Mouse (Mus musculus) kidney, postnatal 25 days (tissue): ENCODE measurements around the gene Iffo2.

Source experiments
- DNase-seq, 2 experiments: peaks; one replicate each; pipeline ENCODE4 v3.0.0; 2021; ENCODE audit warnings: mixed read lengths in 2 of 2

The Iffo2 gene

GRCm38 (mm10) chr4:139582903-139583302, 52.6 kb downstream of the Iffo2 start:
- no peak for DNase-seq

GRCm38 (mm10) chr4:139583629-139584245, 53.4 kb downstream of the Iffo2 start:
- DNase-seq: no peak

- DNase-seq: peak in 1 of 2 experiments; percentile 62
Observed at GRCm38 (mm10) chr4:139584704-139585103, 54.4 kb downstream of the Iffo2 start.

- no peak for DNase-seq
Observed at GRCm38 (mm10) chr4:139585713-139586112, 55.4 kb downstream of the Iffo2 start.

GRCm38 (mm10) chr4:139587370-139587769, 57.0 kb downstream of the Iffo2 start:
- peak; percentile 59 to 75 for DNase-seq

- no peak for DNase-seq
Observed at GRCm38 (mm10) chr4:139587773-139588172, 57.4 kb downstream of the Iffo2 start.

- DNase-seq: no peak
Observed at GRCm38 (mm10) chr4:139589351-139590027, 59.1 kb downstream of the Iffo2 start.

GRCm38 (mm10) chr4:139590446-139590845, 60.1 kb downstream of the Iffo2 start:
- DNase-seq: no peak

- DNase-seq: no peak
Observed at GRCm38 (mm10) chr4:139592895-139593294, 62.5 kb downstream of the Iffo2 start.

GRCm38 (mm10) chr4:139593383-139593782, 63.0 kb downstream of the Iffo2 start:
- DNase-seq: no peak

GRCm38 (mm10) chr4:139594062-139594461, 63.7 kb downstream of the Iffo2 start:
- DNase-seq: no peak

GRCm38 (mm10) chr4:139596715-139597114, 66.4 kb downstream of the Iffo2 start:
- DNase-seq: no peak

GRCm38 (mm10) chr4:139597286-139598284, 67.2 kb downstream of the Iffo2 start:
- DNase-seq: no peak

- DNase-seq: no peak
Observed at GRCm38 (mm10) chr4:139598356-139598755, 68.0 kb downstream of the Iffo2 start.

- peak; percentile 95 to 98 for DNase-seq
Observed at GRCm38 (mm10) chr4:139598950-139599518, 68.7 kb downstream of the Iffo2 start.

- no peak for DNase-seq
Observed at GRCm38 (mm10) chr4:139601519-139602356, 71.4 kb downstream of the Iffo2 start.

GRCm38 (mm10) chr4:139602357-139603244, 72.3 kb downstream of the Iffo2 start, which contains the start of gene Gm21969:
Gene Gm21969, plus strand, starts transcription at chr4:139603186.
- DNase-seq: peak in 1 of 2 experiments; percentile 69

GRCm38 (mm10) chr4:139605216-139605615, 74.9 kb downstream of the Iffo2 start:
- DNase-seq: no peak

GRCm38 (mm10) chr4:139606732-139607131, 76.4 kb downstream of the Iffo2 start:
- no peak for DNase-seq

- no peak for DNase-seq
Observed at GRCm38 (mm10) chr4:139608975-139609374, 78.6 kb downstream of the Iffo2 start.

GRCm38 (mm10) chr4:139610954-139611353, 80.6 kb downstream of the Iffo2 start:
- no peak for DNase-seq
